Mouse (Mus musculus): ENCODE results near the gene Aldh3b1. TPM values are rescaled to one million over a fixed set of nuclear protein-coding genes. Genes with fewer than 3 reads are reported as not detected.

The Aldh3b1 gene
- total RNA-seq, 2 experiments from 2014 or later: 1.3 to 2.0 TPM

- DNase-seq: peak; percentile 41 to 49
These were observed 13.6 kb upstream of the Aldh3b1 start for GRCm38 (mm10) chr19:3942986-3943735.

- no peak for DNase-seq
These were observed 12.7 kb upstream of the Aldh3b1 start for GRCm38 (mm10) chr19:3942315-3942714.

GRCm38 (mm10) chr19:3935896-3936850 lies 6.6 kb upstream of the Aldh3b1 start:
- DNase-seq: peak; percentile 83 to 87

- DNase-seq: peak; percentile 80 to 88
These were observed 5.7 kb upstream of the Aldh3b1 start, which contains the start of gene Unc93b1 for GRCm38 (mm10) chr19:3935032-3935895. TSS of gene Unc93b1 (plus strand) at chr19:3935186.

GRCm38 (mm10) chr19:3931716-3932115 lies 2.1 kb upstream of the Aldh3b1 start:
- peak in 1 of 2 experiments; percentile 71 for DNase-seq

- DNase-seq: no peak
These were observed 852 bp upstream of the Aldh3b1 start for GRCm38 (mm10) chr19:3930262-3931057.

- DNase-seq: no peak
These were observed 829 bp downstream of the Aldh3b1 start for GRCm38 (mm10) chr19:3928779-3929178.

- DNase-seq: peak in 1 of 2 experiments; percentile 50
These were observed 1.6 kb downstream of the Aldh3b1 start for GRCm38 (mm10) chr19:3927989-3928388.

GRCm38 (mm10) chr19:3926685-3927084 lies 2.9 kb downstream of the Aldh3b1 start:
- DNase-seq: no peak

- DNase-seq: no peak
These were observed 3.3 kb downstream of the Aldh3b1 start for GRCm38 (mm10) chr19:3926279-3926678.

- DNase-seq: no peak
These were observed 3.7 kb downstream of the Aldh3b1 start for GRCm38 (mm10) chr19:3925859-3926258.

GRCm38 (mm10) chr19:3924868-3925267 lies 4.7 kb downstream of the Aldh3b1 start:
- no peak for DNase-seq

GRCm38 (mm10) chr19:3924190-3924589 lies 5.4 kb downstream of the Aldh3b1 start:
- no peak for DNase-seq

GRCm38 (mm10) chr19:3923586-3923985 lies 6.0 kb downstream of the Aldh3b1 start:
- peak; percentile 60 to 78 for DNase-seq

- DNase-seq: peak in 1 of 2 experiments; percentile 45
These were observed 6.8 kb downstream of the Aldh3b1 start for GRCm38 (mm10) chr19:3922661-3923371.

GRCm38 (mm10) chr19:3919928-3920327 lies 9.7 kb downstream of the Aldh3b1 start:
- no peak for DNase-seq

GRCm38 (mm10) chr19:3916727-3917126 lies 12.9 kb downstream of the Aldh3b1 start:
- no peak for DNase-seq

GRCm38 (mm10) chr19:3914535-3914934 lies 15.1 kb downstream of the Aldh3b1 start:
- peak in 1 of 2 experiments; percentile 60 for DNase-seq

GRCm38 (mm10) chr19:3913692-3914091 lies 15.9 kb downstream of the Aldh3b1 start:
- DNase-seq: no peak
